Mouse (Mus musculus) CH12.LX (cell line): ENCODE measurements at regions not wholly inside any gene's neighbourhood (a gene's known extent, or its start where the extent isn't known, plus 50 kb on each side); places are given as distances from the start of the nearest gene placed in this dataset.

ENCODE experiments used
- DNase-seq: peaks from one replicate; pipeline ENCODE4 v3.0.0-alpha.2; 2013; ENCODE audit errors: extremely low read depth
- H3K27ac ChIP-seq: 2 replicates; pipeline ENCODE4 v1.5.1; 2012; ENCODE audit warnings: low read depth, mild to moderate bottlenecking, control low read depth, moderate library complexity; ENCODE audit not compliant: insufficient read depth
- H3K27me3 ChIP-seq: replicated peaks from 2 replicates; pipeline ENCODE3; 2012; ENCODE audit warnings: inconsistent platforms
- H3K36me3 ChIP-seq, 2 experiments: replicated peaks in 1 of 2; 2 replicates each; pipeline versions ENCODE3 to v1.6.1; 2012; ENCODE audit warnings: inconsistent platforms in 1 of 2, low read length in 1 of 2, mild to moderate bottlenecking in 1 of 2, mixed read lengths in 1 of 2, moderate library complexity in 1 of 2; ENCODE audit not compliant: control insufficient read depth in 1 of 2, insufficient read depth in 1 of 2
- H3K4me1 ChIP-seq, 2 experiments: 2 replicates each; pipeline ENCODE4 v1.6.1; 2012; ENCODE audit warnings: inconsistent platforms in 1 of 2, moderate library complexity in 1 of 2; ENCODE audit not compliant: insufficient read depth in 2 of 2, control insufficient read depth in 1 of 2
- H3K4me2 ChIP-seq: 2 replicates; pipeline ENCODE4 v1.6.1; 2012; ENCODE audit warnings: low read depth, mild to moderate bottlenecking, control low read depth; ENCODE audit not compliant: poor library complexity, insufficient read depth, severe bottlenecking
- H3K4me3 ChIP-seq, 3 experiments: fragments of 150-350 bp in 1 of 3; sonication (generic) in 1 of 3; replicated peaks in 1 of 3; 2 replicates each; pipeline versions ENCODE3 to v1.5.1; 2011 to 2012; ENCODE audit warnings: low read depth in 2 of 3, low read length in 2 of 3, mild to moderate bottlenecking in 2 of 3, moderate library complexity in 2 of 3, control low read depth in 1 of 3, improper control_type of control experiment in 1 of 3, inconsistent platforms in 1 of 3, mixed read lengths in 1 of 3; ENCODE audit not compliant: poor library complexity in 1 of 3
- H3K79me2 ChIP-seq: replicated peaks from 2 replicates; pipeline ENCODE4 v1.6.1; 2012; ENCODE audit warnings: mild to moderate bottlenecking, moderate library complexity; ENCODE audit not compliant: control insufficient read depth, poor library complexity, insufficient read depth, severe bottlenecking; ENCODE audit errors: extremely low read depth
- H3K9ac ChIP-seq: 2 replicates; pipeline ENCODE4 v1.6.1; 2012; ENCODE audit warnings: low read depth, mild to moderate bottlenecking, control low read depth, moderate library complexity; ENCODE audit not compliant: insufficient read depth
- H3K9me3 ChIP-seq: replicated peaks from 2 replicates; pipeline ENCODE3; 2012; ENCODE audit warnings: low read length, inconsistent platforms, mixed read lengths
- BHLHE40 ChIP-seq: IDR thresholded peaks from 2 replicates; pipeline ENCODE4 v1.6.1; 2011; ENCODE audit warnings: mild to moderate bottlenecking, low read depth, low read length, improper control_type of control experiment
- CHD2 ChIP-seq: IDR thresholded peaks from 2 replicates; pipeline ENCODE4 v1.6.1; 2011; ENCODE audit warnings: low read length, improper control_type of control experiment
- CTCF ChIP-seq, 2 experiments: IDR thresholded peaks in 1 of 2; conservative IDR thresholded peaks in 1 of 2; 2 replicates each; pipeline ENCODE4 v1.5.1; 2011 to 2012; ENCODE audit warnings: low read depth in 2 of 2, low read length in 2 of 2, improper control_type of control experiment in 1 of 2, inconsistent platforms in 1 of 2, mild to moderate bottlenecking in 1 of 2, moderate library complexity in 1 of 2
- E2F4 ChIP-seq: IDR thresholded peaks from 2 replicates; pipeline ENCODE4 v1.6.1; 2011; ENCODE audit warnings: low read depth, low read length, improper control_type of control experiment; ENCODE audit not compliant: insufficient replicate concordance
- ELF1 ChIP-seq: IDR thresholded peaks from 2 replicates; pipeline ENCODE4 v1.6.1; 2014; ENCODE audit warnings: low read depth, mild to moderate bottlenecking, inconsistent platforms, low read length, improper control_type of control experiment
- ETS1 ChIP-seq: conservative IDR thresholded peaks from 2 replicates; pipeline ENCODE4 v1.6.1; 2012; ENCODE audit warnings: low read depth, mild to moderate bottlenecking, inconsistent platforms, low read length, improper control_type of control experiment, moderate library complexity
- GABPA ChIP-seq: IDR thresholded peaks from 2 replicates; pipeline ENCODE4 v1.6.1; 2012; ENCODE audit warnings: low read depth, low read length, improper control_type of control experiment, inconsistent platforms; ENCODE audit not compliant: insufficient replicate concordance
- JUN ChIP-seq: IDR thresholded peaks from 2 replicates; pipeline ENCODE4 v1.6.1; 2011; ENCODE audit warnings: low read depth, mild to moderate bottlenecking, low read length, improper control_type of control experiment, moderate library complexity; ENCODE audit not compliant: insufficient read depth
- KAT2A ChIP-seq: IDR thresholded peaks from 2 replicates; pipeline ENCODE4 v1.6.1; 2012; ENCODE audit warnings: low read length, improper control_type of control experiment, inconsistent platforms; ENCODE audit not compliant: insufficient replicate concordance
- MAFK ChIP-seq: IDR thresholded peaks from 2 replicates; pipeline ENCODE4 v1.6.1; 2011; ENCODE audit warnings: low read length, improper control_type of control experiment; ENCODE audit not compliant: insufficient replicate concordance
- MAX ChIP-seq: IDR thresholded peaks from 2 replicates; pipeline ENCODE4 v1.6.1; 2011; ENCODE audit warnings: low read length, improper control_type of control experiment
- NELFE ChIP-seq: IDR thresholded peaks from 2 replicates; pipeline ENCODE4 v1.6.1; 2011; ENCODE audit warnings: low read depth, low read length, improper control_type of control experiment
- PAX5 ChIP-seq: IDR thresholded peaks from 2 replicates; pipeline ENCODE4 v1.6.1; 2012; ENCODE audit warnings: low read length, inconsistent platforms, mixed read lengths
- POLR2A ChIP-seq: IDR thresholded peaks from 2 replicates; pipeline ENCODE4 v1.6.1; 2011; ENCODE audit warnings: low read depth, mild to moderate bottlenecking, improper control_type of control experiment, low read length
- POLR2AphosphoS2 ChIP-seq: IDR thresholded peaks from 2 replicates; pipeline ENCODE4 v1.6.1; 2011; ENCODE audit warnings: low read depth, low read length, improper control_type of control experiment
- RAD21 ChIP-seq: IDR thresholded peaks from 2 replicates; pipeline ENCODE4 v1.6.1; 2011; ENCODE audit warnings: low read depth, mild to moderate bottlenecking, low read length, improper control_type of control experiment, moderate library complexity
- SIN3A ChIP-seq: IDR thresholded peaks from 2 replicates; pipeline ENCODE4 v1.6.1; 2012; ENCODE audit warnings: low read length, improper control_type of control experiment, inconsistent platforms
- SMC3 ChIP-seq: IDR thresholded peaks from 2 replicates; pipeline ENCODE4 v1.6.1; 2011; ENCODE audit warnings: low read depth, low read length, improper control_type of control experiment
- TBP ChIP-seq: conservative IDR thresholded peaks from 2 replicates; pipeline ENCODE4 v1.6.1; 2011; ENCODE audit warnings: low read depth, low read length, improper control_type of control experiment
- UBTF ChIP-seq: IDR thresholded peaks from 2 replicates; pipeline ENCODE4 v1.6.1; 2012; ENCODE audit warnings: low read depth, mild to moderate bottlenecking, inconsistent platforms, low read length, improper control_type of control experiment, moderate library complexity
- USF1 ChIP-seq: IDR thresholded peaks from 2 replicates; pipeline ENCODE4 v1.6.1; 2014; ENCODE audit warnings: low read depth, mild to moderate bottlenecking, inconsistent platforms, low read length, improper control_type of control experiment
- ZC3H11A ChIP-seq: IDR thresholded peaks from 2 replicates; pipeline ENCODE4 v1.6.1; 2012; ENCODE audit warnings: low read depth, mild to moderate bottlenecking, inconsistent platforms, low read length, improper control_type of control experiment
- ZKSCAN1 ChIP-seq: IDR thresholded peaks from 2 replicates; pipeline ENCODE4 v1.6.1; 2012; ENCODE audit warnings: low read depth, inconsistent platforms, low read length, improper control_type of control experiment, borderline replicate concordance
- dilution Hi-C: fragments of 300-500 bp; cut with MboI; formaldehyde crosslinking; loops from 2 replicates; pipeline ENCODE4 v1.14.3; 2020; ENCODE audit warnings: low sequenced_read_pairs; ENCODE audit not compliant: extremely low pct_unique_long_range_greater_than_20kb, extremely low pct_ligation_motif_present
- in situ Hi-C: fragments of 300-500 bp; cut with MboI; formaldehyde crosslinking; loops from 3 replicates; pipeline ENCODE4 v1.14.3; 2019; ENCODE audit warnings: low sequenced_read_pairs, low pct_ligation_motif_present, low pct_unique_long_range_greater_than_20kb, mixed read lengths

DNA sequence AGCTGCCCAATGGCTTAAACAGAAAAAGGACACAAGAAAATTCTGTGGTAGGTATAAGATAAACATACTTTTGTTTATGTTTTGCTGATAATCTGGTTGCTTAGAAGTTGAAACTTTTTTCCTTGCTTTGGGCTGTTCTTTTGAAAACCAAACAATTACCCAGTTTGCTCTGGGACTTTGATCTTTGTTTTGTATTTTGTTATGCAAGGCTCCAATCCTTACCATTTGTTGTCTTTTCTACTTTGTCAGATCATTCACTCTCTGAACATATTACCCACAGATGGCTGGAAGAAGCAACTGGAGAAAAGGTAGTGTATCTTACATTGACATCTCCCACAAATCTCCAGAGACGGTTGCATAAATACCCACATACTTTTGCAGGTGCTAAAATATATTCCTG lies 203.1 kb upstream of the Zfp960 start:
- DNase-seq, result no peak
- Histone ChIP-seq H3K79me2 (no peaks in the 10 kb centered on the region), H3K27me3 (no peaks in the 10 kb centered on the region), H3K9ac (no peak overlapping the region), H3K36me3 (no peaks in the 10 kb centered on the region), H3K27ac (no peak overlapping the region), H3K9me3 (no peaks in the 10 kb centered on the region), H3K4me1 (peaks cover 0 to 12% of the 10 kb centered on the region in 2 experiments; a peak in 1 of 4 replicates), H3K4me3 (no peak overlapping the region), H3K4me2 (no peak overlapping the region)
- TF ChIP-seq ZC3H11A (no peak), GABPA (no peak), E2F4 (no peak), UBTF (no peak), PAX5 (no peak), NELFE (no peak), KAT2A (no peak), BHLHE40 (no peak), MAFK (no peak)
- in situ Hi-C loops (no loop called here), dilution Hi-C loops (no loop called here)

DNA sequence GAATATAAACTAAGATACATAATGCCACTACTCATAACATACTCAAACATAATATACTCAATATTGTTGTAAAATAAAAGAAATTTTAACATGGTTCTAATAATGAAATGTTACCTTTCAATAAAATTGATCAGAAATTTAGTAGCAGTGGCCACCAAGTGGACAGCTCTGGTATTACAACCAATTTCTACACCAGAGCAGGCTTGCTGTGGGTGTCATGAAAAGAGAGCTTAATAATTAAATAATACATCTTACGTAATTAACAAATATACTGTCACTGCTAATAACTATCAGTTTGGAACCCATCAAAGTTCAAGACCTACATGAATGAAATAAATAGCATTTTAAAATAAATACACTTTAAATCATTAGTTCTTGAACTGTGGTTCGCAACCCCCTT lies 163.1 kb upstream of the Zfp960 start:
- Histone ChIP-seq H3K27me3 (no peaks in the 10 kb centered on the region), H3K9me3 (no peaks in the 10 kb centered on the region), H3K4me3 (no peak overlapping the region), H3K27ac (no peak overlapping the region), H3K9ac (no peak overlapping the region), H3K79me2 (no peaks in the 10 kb centered on the region), H3K36me3 (no peaks in the 10 kb centered on the region), H3K4me2 (no peak overlapping the region), H3K4me1 (no peaks in the 10 kb centered on the region)
- in situ Hi-C loops, result loop anchor here (25.0 kb wide), 1 partner anchor 1088 kb away; no protein-coding TSS in a partner anchor
- dilution Hi-C loops, result no loop called here
- DNase-seq, result peak; percentile 51
- TF ChIP-seq MAX (no peak), GABPA (no peak), SMC3 (peak; percentile 49), RAD21 (peak; percentile 57), USF1 (no peak), CTCF (conservative IDR thresholded peaks at IDR 0.05 in 1 of 2, IDR thresholded peaks at IDR 0.05 in 1 of 2; ENCODE audit: low read depth in 2 of 2, low read length in 2 of 2) (peak; percentile 47 to 65; a peak in 3 of 4 replicates)

DNA sequence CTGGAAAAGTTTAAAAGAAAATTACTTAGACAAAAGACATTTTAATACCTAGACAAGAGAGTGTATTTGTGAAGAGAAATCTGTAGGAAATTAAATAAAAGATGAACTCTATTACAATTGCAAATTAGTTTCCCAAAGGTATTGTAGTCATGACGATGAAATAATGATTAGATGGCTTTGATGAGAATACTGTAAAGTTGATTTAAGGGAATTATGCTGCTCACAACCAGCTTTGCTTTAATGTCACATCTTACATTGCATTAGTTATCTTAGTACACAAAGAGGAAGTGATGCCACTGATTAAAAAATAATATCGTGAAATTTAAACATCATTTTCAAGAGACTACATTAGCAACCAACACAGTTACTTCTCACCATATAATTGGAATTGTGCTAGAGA lies 145.7 kb upstream of the Zfp960 start:
- no peak overlapping the region for H3K4me3 ChIP-seq
- no peak overlapping the region for H3K9ac ChIP-seq
- TF ChIP-seq ELF1 (no peak), ZKSCAN1 (no peak), JUN (no peak), GABPA (no peak), E2F4 (no peak), TBP (no peak), CHD2 (no peak), POLR2AphosphoS2 (no peak), USF1 (no peak), NELFE (no peak), POLR2A (no peak), UBTF (no peak), SIN3A (no peak), ETS1 (no peak)
- no peaks in the 10 kb centered on the region for H3K9me3 ChIP-seq
- DNase-seq, result no peak
- dilution Hi-C loops (no loop called here), in situ Hi-C loops (loop anchor here (25.0 kb wide), 1 partner anchor 1106 kb away; no protein-coding TSS in a partner anchor)
- H3K27me3 ChIP-seq, result no peaks in the 10 kb centered on the region
- H3K4me1 ChIP-seq, result no peaks in the 10 kb centered on the region
- no peaks in the 10 kb centered on the region for H3K79me2 ChIP-seq
- no peaks in the 10 kb centered on the region for H3K36me3 ChIP-seq
- no peak overlapping the region for H3K27ac ChIP-seq
- H3K4me2 ChIP-seq, result no peak overlapping the region
